Mouse (Mus musculus): Measurements from ENCODE around the gene Nqo2. TPM values are rescaled to one million over a fixed set of nuclear protein-coding genes. Genes with fewer than 3 reads are reported as not detected.

The Nqo2 gene
- 2.8 TPM for total RNA-seq (2023)

GRCm38 (mm10) chr13:33964206-33965046 is at the start of gene Nqo2:
TSS of gene Nqo2 (plus strand) at chr13:33964687.

GRCm38 (mm10) chr13:34002058-34003006 is 37.8 kb downstream of the Nqo2 start, which contains the start of the genes Ripk1 and Serpinb6a:
TSS of gene Ripk1 (plus strand) at chr13:34002363.
TSS of gene Serpinb6a (minus strand) at chr13:34002794.

GRCm38 (mm10) chr13:34037172-34038055 is 72.9 kb downstream of the Nqo2 start, which contains the start of gene Bphl:
TSS of gene Bphl (plus strand) at chr13:34037597.

Other genes with a start within 250 kb of the Nqo2 start
- not detected for gene Serpinb6e, start 121.3 kb upstream of the Nqo2 start, total RNA-seq (2023)
- not detected for gene Serpinb6c, start 59.0 kb upstream of the Nqo2 start, total RNA-seq (2023)
- gene Ripk1, start 37.7 kb downstream of the Nqo2 start, total RNA-seq (2023) = 74.5 TPM
- 12.4 TPM for gene Serpinb6a, start 38.1 kb downstream of the Nqo2 start, total RNA-seq (2023)
- gene Bphl, start 72.9 kb downstream of the Nqo2 start, total RNA-seq (2023) = 10.9 TPM
- 42.0 TPM for gene Tubb2a, start 113.3 kb downstream of the Nqo2 start, total RNA-seq (2023)
- gene Tubb2b, start 165.8 kb downstream of the Nqo2 start, total RNA-seq (2023) = 3.4 TPM
- 28.2 TPM for gene Psmg4, start 198.3 kb downstream of the Nqo2 start, total RNA-seq (2023)